Mouse (Mus musculus): Measurements from ENCODE around the gene Epb41l4b. TPM values are rescaled to one million over a fixed set of nuclear protein-coding genes. Genes with fewer than 3 reads are reported as not detected.

Gene Epb41l4b
- polyA plus RNA-seq, 1 experiment from 2014 or later, result 7.0 TPM

- Histone ChIP-seq H3K27me3 (ENCODE audit: insufficient read depth, low read length) (no peaks in the 10 kb centered on the region), H3K9ac (ENCODE audit: low read depth, low read length) (no peak overlapping the region), H3K4me1 (replicated peaks; ENCODE audit: insufficient read depth, low read length) (no peaks in the 10 kb centered on the region), H3K9me3 (replicated peaks; ENCODE audit: low read length) (no peaks in the 10 kb centered on the region), H3K4me3 (replicated peaks; ENCODE audit: low read depth, low read length) (no peak overlapping the region), H3K27ac (no peak overlapping the region), H3K4me2 (ENCODE audit: low read length) (no peak overlapping the region), H3K36me3 (ENCODE audit: insufficient read depth, low read length) (no peaks in the 10 kb centered on the region)
- DNase-seq (ENCODE audit: low spot score) (no peak), ATAC-seq (replicated peaks; ENCODE audit: low FRiP score, low read depth) (no peak)
- no peak for TF ChIP-seq CTCF (IDR thresholded peaks at IDR 0.05; ENCODE audit: low read depth)
- WGBS, result 91% methylated on average over 3 of the region's 3 CpGs
These were observed 191.5 kb downstream of the Epb41l4b start for GRCm38 (mm10) chr4:56951701-56952100.

- H3K27me3 ChIP-seq (ENCODE audit: insufficient read depth, low read length), result no peaks in the 10 kb centered on the region
- H3K27ac ChIP-seq, result no peak overlapping the region
- no peaks in the 10 kb centered on the region for H3K36me3 ChIP-seq (ENCODE audit: insufficient read depth, low read length)
- TF ChIP-seq CTCF (IDR thresholded peaks at IDR 0.05; ENCODE audit: low read depth), result no peak
- 64% methylated on average over 6 of the region's 6 CpGs for WGBS
- H3K4me2 ChIP-seq (ENCODE audit: low read length), result no peak overlapping the region
- no peaks in the 10 kb centered on the region for H3K9me3 ChIP-seq (replicated peaks; ENCODE audit: low read length)
- no peak for DNase-seq (ENCODE audit: low spot score)
- no peak overlapping the region for H3K9ac ChIP-seq (ENCODE audit: low read depth, low read length)
- H3K4me3 ChIP-seq (replicated peaks; ENCODE audit: low read depth, low read length), result no peak overlapping the region
- H3K4me1 ChIP-seq (replicated peaks; ENCODE audit: insufficient read depth, low read length), result peaks cover 14% of the 10 kb centered on the region
- ATAC-seq (replicated peaks; ENCODE audit: low FRiP score, low read depth), result no peak
These were observed 193.7 kb downstream of the Epb41l4b start for GRCm38 (mm10) chr4:56949494-56949893.

GRCm38 (mm10) chr4:56946641-56947640 is 196.3 kb downstream of the Epb41l4b start, which contains the start of gene Tmem245:
TSS of gene Tmem245 (minus strand) at chr4:56947437.
- Histone ChIP-seq H3K36me3 (ENCODE audit: insufficient read depth, low read length) (no peaks in the 10 kb centered on the region), H3K9me3 (replicated peaks; ENCODE audit: low read length) (no peaks in the 10 kb centered on the region), H3K4me1 (replicated peaks; ENCODE audit: insufficient read depth, low read length) (peaks cover 29% of the 10 kb centered on the region), H3K4me3 (replicated peaks; ENCODE audit: low read depth, low read length) (peak within 1 kb of the TSS; percentile 68), H3K27ac (peak within 1 kb of the TSS; percentile 93), H3K9ac (ENCODE audit: low read depth, low read length) (peak within 1 kb of the TSS; percentile 84), H3K4me2 (ENCODE audit: low read length) (peak within 1 kb of the TSS; percentile 87), H3K27me3 (ENCODE audit: insufficient read depth, low read length) (no peaks in the 10 kb centered on the region)
- under 1% methylated on average over 107 of the region's 107 CpGs for WGBS
- peak; percentile 92 for ATAC-seq (replicated peaks; ENCODE audit: low FRiP score, low read depth)
- DNase-seq (ENCODE audit: low spot score), result peak; percentile 98
- TF ChIP-seq CTCF (IDR thresholded peaks at IDR 0.05; ENCODE audit: low read depth), result no peak

- peak overlapping the region; percentile 84 for H3K9ac ChIP-seq (ENCODE audit: low read depth, low read length)
- under 1% methylated on average over 14 of the region's 14 CpGs for WGBS
- H3K4me3 ChIP-seq (replicated peaks; ENCODE audit: low read depth, low read length), result peak overlapping the region; percentile 68
- peaks cover 29% of the 10 kb centered on the region for H3K4me1 ChIP-seq (replicated peaks; ENCODE audit: insufficient read depth, low read length)
- TF ChIP-seq CTCF (IDR thresholded peaks at IDR 0.05; ENCODE audit: low read depth), result no peak
- H3K27ac ChIP-seq, result peak overlapping the region; percentile 93
- ATAC-seq (replicated peaks; ENCODE audit: low FRiP score, low read depth) (0 out of 2 replicates have a peak, but pooled peaks have one; percentile 31), DNase-seq (ENCODE audit: low spot score) (peak; percentile 69)
- no peaks in the 10 kb centered on the region for H3K9me3 ChIP-seq (replicated peaks; ENCODE audit: low read length)
- H3K4me2 ChIP-seq (ENCODE audit: low read length), result peak overlapping the region; percentile 87
- H3K36me3 ChIP-seq (ENCODE audit: insufficient read depth, low read length), result no peaks in the 10 kb centered on the region
- no peaks in the 10 kb centered on the region for H3K27me3 ChIP-seq (ENCODE audit: insufficient read depth, low read length)
These were observed 197.1 kb downstream of the Epb41l4b start for GRCm38 (mm10) chr4:56946180-56946579.

GRCm38 (mm10) chr4:56944286-56944685 is 199.0 kb downstream of the Epb41l4b start:
- H3K4me1 ChIP-seq (replicated peaks; ENCODE audit: insufficient read depth, low read length), result peaks cover 29% of the 10 kb centered on the region
- no peak for TF ChIP-seq CTCF (IDR thresholded peaks at IDR 0.05; ENCODE audit: low read depth)
- no peak overlapping the region for H3K4me3 ChIP-seq (replicated peaks; ENCODE audit: low read depth, low read length)
- no peak overlapping the region for H3K9ac ChIP-seq (ENCODE audit: low read depth, low read length)
- 44% methylated on average over 4 of the region's 4 CpGs for WGBS
- H3K27me3 ChIP-seq (ENCODE audit: insufficient read depth, low read length), result no peaks in the 10 kb centered on the region
- no peaks in the 10 kb centered on the region for H3K9me3 ChIP-seq (replicated peaks; ENCODE audit: low read length)
- H3K27ac ChIP-seq, result peak overlapping the region; percentile 25; the same call in 1 of the 2 replicates
- ATAC-seq (replicated peaks; ENCODE audit: low FRiP score, low read depth) (peak; percentile 21; the same call in 1 of the 2 replicates), DNase-seq (ENCODE audit: low spot score) (no peak)
- peak overlapping the region; percentile 27 for H3K4me2 ChIP-seq (ENCODE audit: low read length)
- no peaks in the 10 kb centered on the region for H3K36me3 ChIP-seq (ENCODE audit: insufficient read depth, low read length)

- Histone ChIP-seq H3K27me3 (ENCODE audit: insufficient read depth, low read length) (no peaks in the 10 kb centered on the region), H3K4me3 (replicated peaks; ENCODE audit: low read depth, low read length) (no peak overlapping the region), H3K9ac (ENCODE audit: low read depth, low read length) (no peak overlapping the region), H3K4me1 (replicated peaks; ENCODE audit: insufficient read depth, low read length) (peaks cover 29% of the 10 kb centered on the region), H3K9me3 (replicated peaks; ENCODE audit: low read length) (no peaks in the 10 kb centered on the region), H3K36me3 (ENCODE audit: insufficient read depth, low read length) (no peaks in the 10 kb centered on the region), H3K27ac (0 out of 2 replicates have a peak overlapping the region, but pooled peaks have one; percentile 25), H3K4me2 (ENCODE audit: low read length) (no peak overlapping the region)
- DNase-seq (ENCODE audit: low spot score), result no peak
- no peak for TF ChIP-seq CTCF (IDR thresholded peaks at IDR 0.05; ENCODE audit: low read depth)
- no peak for ATAC-seq (replicated peaks; ENCODE audit: low FRiP score, low read depth)
- whole genome bisulfite sequencing, result 39% methylated on average over 1 of the region's 1 CpGs
These were observed 200.0 kb downstream of the Epb41l4b start for GRCm38 (mm10) chr4:56943258-56943657.

All from kidney, postnatal 0 days (tissue).